Mouse (Mus musculus) bone marrow macrophage, adult 2 months (primary cell): ENCODE data around the gene Tuft1.

ENCODE experiments used
- CTCF ChIP-seq: IDR thresholded peaks from 2 replicates; pipeline ENCODE4 v1.5.1; 2012; ENCODE audit warnings: low read depth, mild to moderate bottlenecking, low read length, moderate library complexity
- POLR2A ChIP-seq: IDR thresholded peaks from 2 replicates; pipeline ENCODE4 v1.6.1; 2012; ENCODE audit warnings: mild to moderate bottlenecking, low read depth, low read length, borderline replicate concordance

DNA sequence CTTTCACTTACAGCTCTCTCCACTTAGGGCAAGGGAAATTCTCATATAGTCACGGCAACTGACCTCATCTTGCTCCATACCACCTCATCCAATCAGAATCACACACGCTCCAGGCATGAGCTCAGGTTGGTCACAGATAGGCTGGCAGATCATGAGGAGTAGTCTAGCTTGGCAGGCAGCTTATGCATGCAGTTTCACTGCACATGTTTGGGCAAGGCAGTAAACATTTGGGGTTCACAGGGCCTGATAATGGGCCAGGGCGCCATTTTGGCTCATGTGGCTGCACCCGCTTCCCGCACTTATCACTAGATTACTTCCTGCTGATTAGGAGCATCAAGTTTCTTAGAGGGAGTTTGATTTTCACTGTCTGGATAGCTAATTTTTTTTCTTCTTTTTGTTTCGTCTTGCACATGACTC is 62.8 kb downstream of the Tuft1 start:
- no peak for TF ChIP-seq CTCF
- TF ChIP-seq POLR2A, result no peak
